Mouse (Mus musculus): ENCODE results near the gene Ndufv3. TPM values are rescaled to one million over a fixed set of nuclear protein-coding genes. Genes with fewer than 3 reads are reported as not detected.

Gene Ndufv3
- 218 TPM for polyA plus RNA-seq (2017; shearing (Covaris generic))

GRCm38 (mm10) chr17:31519946-31520838, at the start of gene Ndufv3, which contains the start of gene Wdr4:
TSS of gene Ndufv3 (plus strand) at chr17:31520115.
TSS of gene Wdr4 (minus strand) at chr17:31519980.

GRCm38 (mm10) chr17:31564015-31564857, 44.3 kb downstream of the Ndufv3 start, which contains the start of gene Pknox1:
TSS of gene Pknox1 (plus strand) at chr17:31564734.

Other genes starting within 250 kb of the Ndufv3 start
- 1.3 TPM for gene Rsph1, start 242.7 kb upstream of the Ndufv3 start, polyA plus RNA-seq (2017; shearing (Covaris generic))
- 48.8 TPM for gene Slc37a1, start 233.3 kb upstream of the Ndufv3 start, polyA plus RNA-seq (2017; shearing (Covaris generic))
- gene Pde9a, start 133.9 kb upstream of the Ndufv3 start, polyA plus RNA-seq (2017; shearing (Covaris generic)), result not detected
- gene Wdr4, start 135 bp upstream of the Ndufv3 start, polyA plus RNA-seq (2017; shearing (Covaris generic)), result 27.3 TPM
- 58.6 TPM for gene Pknox1, start 44.6 kb downstream of the Ndufv3 start, polyA plus RNA-seq (2017; shearing (Covaris generic))
- gene Cbs, start 117.1 kb downstream of the Ndufv3 start, polyA plus RNA-seq (2017; shearing (Covaris generic)), result 0.12 TPM
- gene U2af1, start 138.8 kb downstream of the Ndufv3 start, polyA plus RNA-seq (2017; shearing (Covaris generic)), result 204 TPM
- gene Cryaa, start 157.7 kb downstream of the Ndufv3 start, polyA plus RNA-seq (2017; shearing (Covaris generic)), result not detected

Measured in CD4-positive, CD25-positive, alpha-beta regulatory T cell (primary cell).